Mouse (Mus musculus) lung, postnatal 14 days (tissue): ENCODE measurements at regions not wholly inside any gene's neighbourhood (a gene's known extent, or its start where the extent isn't known, plus 50 kb on each side); places are given as distances from the start of the nearest gene placed in this dataset.
"Not testable (repeated sequence)": the region's sequence is repeated elsewhere in the genome, so short reads cannot be mapped to it uniquely, and the experiment has no call there.

Experiments used
- DNase-seq: peaks from one replicate; pipeline ENCODE4 v3.0.0; 2021

DNA sequence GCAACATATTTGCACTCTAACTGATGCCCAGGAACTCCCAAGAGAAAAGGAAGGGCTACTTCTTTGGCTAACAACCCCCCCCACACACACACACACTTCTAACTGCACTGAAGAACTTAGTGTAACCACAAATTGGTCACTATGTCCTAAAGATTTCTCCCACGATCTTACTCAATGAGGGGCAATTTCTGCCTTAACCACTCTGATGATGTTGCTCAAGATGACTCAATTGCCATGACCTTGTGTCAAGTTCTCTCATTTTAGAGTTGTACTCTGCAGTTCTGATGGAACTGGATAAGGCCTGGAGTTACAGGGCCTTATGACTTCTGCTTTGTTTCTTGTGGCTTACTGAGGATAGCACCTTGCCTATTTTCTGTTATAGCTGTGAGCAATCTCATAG is 81.7 kb downstream of the Sem1 start:
- DNase-seq, result no peak

DNA sequence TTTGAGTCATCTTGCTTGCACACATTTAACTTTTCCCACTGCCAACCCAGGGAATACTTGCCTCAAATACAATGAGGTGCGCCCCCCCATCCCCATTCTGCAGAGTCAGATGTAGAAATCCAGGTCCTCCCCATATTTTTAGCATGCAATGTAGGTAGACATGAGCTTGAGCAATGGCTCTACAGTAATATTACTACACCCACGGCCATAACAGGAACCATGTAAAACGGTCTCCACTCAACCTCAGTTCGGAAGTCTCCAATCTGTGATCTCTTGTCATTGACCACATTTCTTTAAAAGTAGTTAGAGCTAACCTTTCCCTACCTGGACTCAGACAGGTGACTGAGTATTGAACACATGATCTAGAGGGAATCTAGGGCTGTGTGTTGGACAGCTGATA is 82.1 kb downstream of the Sem1 start:
- DNase-seq, result no peak

DNA sequence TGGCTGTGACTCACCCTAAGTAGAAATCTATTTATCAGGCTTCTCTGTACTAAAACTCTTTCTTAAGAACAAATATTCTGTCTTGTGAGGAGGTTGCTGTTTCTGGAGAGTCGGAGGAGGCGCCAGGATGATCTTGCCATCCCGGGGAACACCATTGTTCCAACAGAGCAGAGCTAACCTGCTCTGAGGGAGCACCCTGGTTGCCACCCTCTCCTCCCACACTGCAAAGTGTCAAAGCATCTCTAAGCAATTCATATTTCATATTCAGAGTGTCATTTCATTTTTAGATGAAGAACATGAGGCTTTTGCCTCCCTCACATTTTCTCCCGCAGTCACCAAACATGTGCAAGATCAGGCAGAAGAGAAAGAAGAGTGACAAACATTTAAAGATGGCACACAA is 90.3 kb downstream of the Sem1 start:
- no peak for DNase-seq

DNA sequence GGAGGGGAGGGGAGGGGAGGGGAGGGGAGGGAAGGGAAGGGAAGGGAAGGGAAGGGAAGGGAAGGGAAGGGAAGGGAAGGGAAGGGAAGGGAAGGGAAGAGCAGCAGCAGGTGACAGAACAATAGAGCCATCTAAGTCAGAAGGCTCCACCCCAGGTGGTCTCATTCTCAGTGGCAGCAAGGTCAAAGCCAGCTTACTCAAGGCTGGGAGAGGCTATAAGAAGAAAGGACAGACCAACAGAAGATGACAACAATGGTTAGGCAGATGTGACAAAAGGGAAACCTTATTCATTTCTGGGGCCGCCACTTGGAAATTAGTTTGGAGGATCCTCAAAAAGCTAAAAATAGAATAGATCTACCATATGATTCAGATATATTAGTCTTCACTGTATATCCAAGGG is 96.9 kb downstream of the Sem1 start:
- not testable (repeated sequence) for DNase-seq

DNA sequence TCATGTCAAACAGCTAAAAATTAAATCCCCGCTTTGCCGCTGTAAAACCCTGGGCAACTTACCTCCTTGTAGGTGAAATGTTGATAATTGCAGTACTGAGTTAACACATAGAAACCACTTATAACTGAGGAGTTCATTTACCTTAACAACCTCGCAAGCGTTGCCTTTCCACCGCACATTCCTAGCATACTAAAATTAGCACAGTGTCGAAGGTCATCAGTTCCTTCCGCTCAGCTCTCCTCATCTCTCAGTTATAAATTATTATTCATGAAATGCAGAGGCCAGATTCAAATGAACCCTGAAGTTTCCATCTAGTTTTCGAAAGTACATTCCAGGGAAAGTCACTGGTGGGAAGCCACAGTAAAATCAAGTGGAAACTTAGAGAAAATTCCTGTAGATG is 108.1 kb downstream of the Sem1 start:
- DNase-seq, result no peak

DNA sequence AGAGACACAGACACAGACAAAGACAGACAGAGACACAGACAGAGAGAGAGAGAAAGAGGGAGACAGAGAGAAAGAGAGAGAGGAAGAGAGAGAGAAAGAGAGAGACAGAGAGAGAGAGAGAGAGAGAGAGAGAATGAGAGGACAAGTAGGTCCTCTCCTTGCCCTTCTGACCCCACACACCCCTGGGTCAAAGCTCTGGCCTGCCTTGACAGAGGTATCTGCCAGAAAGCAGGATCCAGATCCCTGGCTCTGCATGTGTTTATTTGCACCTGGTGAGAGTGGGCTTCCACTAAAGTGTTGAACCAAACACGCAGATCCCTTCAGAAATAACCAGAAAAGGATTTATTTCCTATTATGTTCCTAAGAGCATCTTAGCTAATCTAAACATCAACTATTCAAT is 110.9 kb downstream of the Sem1 start:
- DNase-seq, result no peak

DNA sequence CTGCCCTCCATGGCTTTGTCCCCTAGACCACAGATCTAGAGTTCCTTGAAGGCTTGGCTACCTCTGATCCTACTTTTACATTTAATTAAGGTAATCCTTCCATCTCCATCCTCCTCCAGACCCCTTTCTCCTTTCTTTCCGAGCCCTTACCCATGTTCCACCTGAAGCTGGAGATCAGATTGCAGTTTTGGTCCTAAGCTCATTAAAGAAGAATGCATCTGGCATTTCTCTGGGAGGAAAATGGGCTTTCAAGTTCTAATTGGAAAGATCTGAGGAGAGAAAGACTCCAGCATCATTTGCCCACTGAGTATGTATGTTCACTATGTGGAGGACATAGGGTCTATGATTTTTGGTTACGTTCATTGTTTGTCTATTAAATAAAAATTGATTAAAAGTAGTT is 112.2 kb downstream of the Sem1 start:
- DNase-seq, result no peak

DNA sequence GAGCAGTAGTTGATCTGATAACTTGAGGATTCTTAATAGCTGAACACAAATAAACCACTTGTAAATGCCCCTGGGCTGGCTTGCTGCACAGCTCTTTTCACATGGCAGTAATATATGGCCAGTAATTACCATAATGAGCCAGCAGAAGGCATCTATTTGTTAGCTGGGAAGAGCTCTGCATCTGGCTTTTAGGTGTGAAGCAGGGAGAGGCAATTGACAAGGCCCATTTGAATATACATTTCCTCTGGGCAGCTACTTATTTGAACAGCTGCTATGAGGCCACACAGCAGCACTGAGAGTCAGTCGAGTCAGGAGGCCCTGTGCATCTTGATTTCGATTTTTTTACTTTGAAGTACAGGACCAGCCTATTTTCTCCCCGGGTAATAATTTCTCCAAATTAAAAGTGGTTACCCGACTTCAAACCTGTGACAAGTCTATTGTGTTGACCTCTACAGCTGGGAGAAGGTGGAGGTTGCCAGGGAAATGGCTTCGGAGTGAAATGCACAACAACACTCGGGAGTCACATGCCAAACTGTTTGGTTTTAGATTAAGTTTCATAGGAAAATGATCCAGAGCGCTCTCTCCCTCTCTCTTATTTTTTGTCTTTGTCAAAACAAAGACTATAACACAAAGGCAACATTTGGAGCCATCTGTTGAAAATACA is 114.5 kb downstream of the Sem1 start:
- DNase-seq, result no peak

DNA sequence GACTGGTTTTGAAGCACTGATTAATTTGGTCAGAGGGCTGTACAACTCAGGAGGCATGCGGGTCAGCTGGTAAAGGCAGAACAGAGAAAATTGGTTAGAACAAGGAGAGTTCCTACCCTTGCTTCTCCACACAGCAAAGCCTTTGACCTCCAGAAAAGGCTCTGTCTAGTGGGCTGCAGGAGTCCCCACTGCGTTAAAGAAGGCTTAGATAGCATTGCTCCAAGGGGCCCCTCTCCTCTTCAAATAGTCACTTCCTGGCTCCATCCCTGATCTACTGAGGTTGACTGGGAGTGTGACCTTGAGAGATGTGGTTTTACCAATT is 118.6 kb downstream of the Sem1 start:
- DNase-seq, result no peak

DNA sequence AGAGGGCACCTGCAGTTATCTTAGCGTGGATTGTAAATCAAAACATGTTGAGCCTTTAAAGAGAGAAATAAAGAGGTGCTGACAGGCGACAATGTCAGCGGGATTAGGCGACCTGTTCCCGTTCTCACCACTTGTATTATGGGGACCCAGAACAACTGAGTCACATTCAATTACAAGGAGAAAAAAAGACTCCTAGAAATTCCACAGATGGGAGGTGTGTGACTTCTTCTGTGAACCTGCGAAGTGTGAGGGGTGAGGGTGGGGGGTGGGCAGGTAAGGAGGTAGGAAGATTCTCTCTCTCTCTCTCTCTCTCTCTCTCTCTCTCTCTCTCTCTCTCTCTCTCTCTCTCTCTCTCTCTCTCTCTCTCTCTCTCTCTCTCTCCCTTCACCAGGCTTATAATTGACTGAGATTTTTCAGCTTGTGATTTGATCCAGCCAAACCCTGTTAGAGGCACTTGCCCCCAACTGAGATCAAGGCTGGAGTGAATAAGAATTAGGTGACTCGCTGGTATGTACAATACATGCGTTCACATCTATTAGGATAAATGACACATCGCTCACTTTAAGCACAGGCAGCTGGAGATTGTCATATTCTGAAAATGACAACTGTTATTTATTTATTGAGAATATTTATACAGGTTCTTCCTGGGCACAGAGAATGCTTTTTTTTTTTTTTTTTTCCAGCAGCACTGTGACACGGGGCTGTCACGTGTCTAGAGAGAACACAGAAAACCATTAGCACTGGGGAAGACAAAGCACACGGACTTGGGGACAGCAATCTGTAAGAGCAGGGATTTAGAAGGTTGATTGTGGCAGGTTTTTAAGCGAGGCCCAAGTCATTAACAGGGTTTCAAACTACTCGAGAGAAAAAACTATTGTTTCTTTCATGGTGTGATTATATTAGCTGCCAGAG is 119.2 kb downstream of the Sem1 start:
- no peak for DNase-seq

DNA sequence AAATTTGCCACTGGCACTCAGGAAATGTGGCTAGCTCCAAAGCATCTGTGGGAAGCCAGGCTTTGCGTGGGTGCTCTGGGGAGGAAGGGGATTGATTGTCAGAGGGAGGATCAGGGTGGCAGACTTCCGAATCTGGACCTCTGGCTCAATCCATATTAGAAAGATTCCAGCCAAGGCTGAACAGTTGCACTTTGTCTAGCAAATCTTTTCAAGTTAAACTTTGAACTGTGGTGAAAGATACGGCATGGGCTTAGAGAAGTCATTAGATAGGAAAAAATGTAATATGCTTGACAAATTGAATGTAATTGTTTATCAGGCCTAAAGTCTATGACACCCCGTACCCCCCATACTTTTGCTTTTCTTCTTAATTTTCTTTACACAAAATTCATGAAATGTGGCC is 120.7 kb downstream of the Sem1 start:
- no peak for DNase-seq

DNA sequence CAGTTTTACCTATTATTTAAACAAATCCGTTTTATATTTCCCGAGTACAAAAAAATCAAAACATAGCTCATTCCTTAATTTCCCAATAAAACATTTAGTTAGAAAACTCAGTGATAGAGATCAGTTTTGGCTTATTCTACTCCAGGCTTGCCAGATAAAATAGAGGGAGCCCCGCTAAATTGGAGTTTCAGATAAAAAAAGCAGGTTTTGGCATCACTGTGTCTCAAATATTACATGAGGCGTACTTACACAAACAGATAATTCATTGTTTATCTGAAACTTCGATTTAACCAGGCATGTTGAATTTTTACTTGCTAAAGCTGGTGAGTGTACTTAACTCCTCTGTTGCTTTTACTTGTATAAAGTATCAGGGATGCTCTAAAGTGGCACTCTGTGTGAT is 121.5 kb downstream of the Sem1 start:
- DNase-seq, result no peak

DNA sequence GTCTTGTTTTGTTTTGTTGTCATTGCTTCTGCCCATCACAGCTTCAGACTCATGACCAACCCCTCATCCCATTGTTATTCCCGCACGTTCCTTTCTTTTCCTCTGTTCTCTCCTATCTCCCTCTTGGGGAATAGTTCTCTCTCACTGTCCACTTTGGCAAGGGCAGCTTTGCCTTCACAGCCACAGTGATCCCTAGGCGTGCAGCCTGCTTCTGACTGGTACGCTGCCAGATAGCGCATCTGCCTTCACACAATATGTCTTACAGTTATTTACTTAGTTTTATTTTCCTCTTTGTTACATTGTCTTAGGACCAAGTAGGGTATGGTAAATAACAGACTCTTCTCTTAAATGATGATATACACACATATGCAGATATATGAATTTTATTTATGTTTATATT is 122.9 kb downstream of the Sem1 start:
- no peak for DNase-seq

DNA sequence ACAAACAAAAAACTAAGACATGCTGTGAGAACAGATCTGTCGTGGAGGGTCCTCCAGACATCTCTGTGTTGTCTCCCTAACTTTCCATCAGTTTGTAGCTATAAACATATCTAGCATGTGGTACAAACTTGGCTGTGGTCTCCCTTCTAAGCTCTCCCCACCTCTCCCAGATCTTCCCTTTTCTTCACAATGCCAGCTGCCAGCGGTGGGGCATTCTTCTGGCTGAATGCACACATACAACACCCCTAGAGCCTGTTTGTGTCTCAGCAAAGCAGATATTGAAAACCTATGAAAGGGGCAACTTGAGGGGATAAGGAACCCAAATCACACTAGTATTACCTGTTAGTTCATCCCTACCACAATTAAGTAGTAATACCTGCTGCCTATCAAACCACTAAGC is 124.1 kb downstream of the Sem1 start:
- DNase-seq, result no peak

DNA sequence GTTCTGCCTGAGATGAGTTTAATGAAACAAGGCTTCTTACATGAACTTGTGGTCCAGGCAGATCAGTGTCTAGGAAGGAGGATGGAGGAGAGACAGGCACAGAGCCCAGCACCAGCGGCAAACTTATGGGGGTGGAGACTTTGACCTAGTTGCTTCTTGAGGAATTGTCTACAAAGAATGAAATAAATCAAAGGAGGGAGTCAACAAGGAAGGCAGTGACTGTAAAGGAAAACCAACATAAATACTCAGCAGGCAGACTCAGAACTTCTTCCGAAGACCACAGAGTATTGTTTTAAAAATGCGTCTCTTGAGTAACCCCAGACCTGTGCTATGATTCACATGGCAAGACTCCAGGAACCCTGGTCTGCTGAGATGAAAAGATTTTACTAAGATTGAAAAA is 143.6 kb downstream of the Sem1 start:
- no peak for DNase-seq

DNA sequence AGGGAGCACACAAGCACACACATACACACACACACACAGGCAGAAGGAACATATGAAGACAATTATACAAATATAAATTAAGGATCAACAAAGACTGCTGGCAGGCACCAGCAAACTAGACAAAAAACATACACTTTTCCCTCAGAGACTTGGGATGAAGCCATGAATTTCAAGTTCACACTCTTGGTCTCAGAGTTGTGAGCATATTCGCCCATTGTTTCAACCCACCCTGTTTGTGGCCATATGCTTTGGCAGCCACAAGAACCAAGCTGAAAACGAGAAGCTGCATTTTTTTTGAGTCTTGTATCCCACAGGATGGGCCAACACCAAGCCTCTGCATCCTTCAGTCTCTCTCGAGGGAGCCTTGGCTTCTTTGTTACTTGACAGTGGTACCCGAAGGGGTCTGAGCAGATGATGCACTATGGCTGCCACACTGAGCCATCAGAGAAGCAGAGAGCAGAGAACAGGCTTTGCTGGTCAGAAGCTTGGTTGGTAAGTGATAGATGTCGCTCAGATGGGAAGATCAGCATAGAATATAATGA is 144.1 kb downstream of the Sem1 start:
- no peak for DNase-seq

DNA sequence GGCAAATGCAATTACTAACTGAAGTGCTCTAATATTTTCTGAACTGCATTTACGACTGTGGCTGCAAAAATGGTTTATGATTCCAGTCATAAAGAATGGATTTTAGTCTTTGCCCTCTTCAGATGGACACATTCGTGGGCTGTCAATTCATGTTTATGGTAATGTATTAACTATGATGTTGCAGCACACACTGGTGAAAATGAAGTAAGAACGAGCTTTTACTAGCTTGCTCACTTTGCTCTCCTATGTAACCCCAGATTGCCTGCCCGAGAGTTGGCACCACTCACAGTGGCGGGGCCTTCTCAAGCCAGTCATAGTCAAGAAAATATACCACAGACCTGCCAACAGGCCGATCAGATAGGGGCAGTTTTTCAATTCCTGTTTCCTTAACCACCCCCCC is 145.3 kb downstream of the Sem1 start:
- DNase-seq, result no peak

DNA sequence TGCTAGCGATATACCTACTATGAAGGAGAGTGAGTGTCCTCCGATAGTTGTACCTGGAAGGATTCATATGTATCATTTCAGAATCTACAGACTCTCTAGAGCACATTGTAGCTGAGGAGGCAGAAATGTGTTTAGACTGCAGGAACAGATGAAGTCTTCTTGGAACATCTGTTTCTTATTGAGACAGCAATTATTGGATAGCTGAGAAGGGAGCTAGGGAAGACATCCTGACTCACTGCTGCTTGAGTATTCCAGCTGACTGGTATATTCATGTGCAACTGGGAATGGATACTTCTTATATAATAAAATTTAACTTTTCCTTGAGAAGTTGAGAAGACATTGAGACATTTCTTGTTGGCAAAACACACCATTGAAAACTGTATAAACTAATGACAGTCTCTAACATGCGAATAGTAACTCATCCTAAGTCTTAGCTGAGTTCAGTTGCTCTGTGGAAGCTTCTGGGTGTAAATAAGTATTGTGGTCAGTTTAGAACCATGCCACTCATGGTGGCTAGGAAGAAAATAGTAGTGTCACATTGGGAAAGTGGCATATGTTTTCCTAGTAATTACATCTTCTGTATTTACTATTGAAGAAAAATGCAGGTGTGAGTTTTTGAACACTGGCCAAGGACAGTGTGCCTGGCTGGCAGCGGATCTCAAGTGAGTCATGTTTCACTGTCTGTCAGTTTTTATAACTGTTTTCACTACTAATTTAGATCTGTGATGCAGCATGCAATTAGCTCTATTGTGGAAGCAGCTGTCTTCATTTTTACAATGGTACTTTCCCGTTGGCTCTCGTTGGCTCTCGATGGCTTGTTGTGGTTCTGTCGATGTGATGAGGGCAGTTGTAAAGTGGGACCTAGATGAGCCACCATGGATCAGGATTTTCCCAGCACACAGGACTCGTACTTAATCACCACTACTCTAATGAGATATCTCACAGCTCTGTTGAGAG is 163.5 kb downstream of the Sem1 start:
- DNase-seq, result no peak

DNA sequence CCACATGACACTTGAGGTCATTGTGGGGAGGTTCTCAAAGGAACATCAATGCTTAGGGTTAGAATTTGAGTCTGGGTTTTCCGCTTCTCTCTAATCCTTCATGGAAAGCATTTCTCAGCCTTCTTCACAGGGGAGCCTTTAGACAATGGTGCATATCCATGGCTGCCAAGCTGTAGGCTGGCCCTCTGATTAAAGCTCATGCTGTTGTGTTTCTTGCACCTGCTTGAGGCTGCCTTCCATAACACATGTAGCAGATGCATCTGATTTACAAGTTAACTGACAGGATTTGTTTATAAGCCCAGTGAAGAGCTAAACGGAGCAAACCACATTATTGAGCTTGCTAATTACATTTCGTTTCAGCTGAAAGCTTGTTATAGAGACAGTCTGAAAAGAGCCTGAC is 180.5 kb downstream of the Sem1 start:
- DNase-seq, result no peak

DNA sequence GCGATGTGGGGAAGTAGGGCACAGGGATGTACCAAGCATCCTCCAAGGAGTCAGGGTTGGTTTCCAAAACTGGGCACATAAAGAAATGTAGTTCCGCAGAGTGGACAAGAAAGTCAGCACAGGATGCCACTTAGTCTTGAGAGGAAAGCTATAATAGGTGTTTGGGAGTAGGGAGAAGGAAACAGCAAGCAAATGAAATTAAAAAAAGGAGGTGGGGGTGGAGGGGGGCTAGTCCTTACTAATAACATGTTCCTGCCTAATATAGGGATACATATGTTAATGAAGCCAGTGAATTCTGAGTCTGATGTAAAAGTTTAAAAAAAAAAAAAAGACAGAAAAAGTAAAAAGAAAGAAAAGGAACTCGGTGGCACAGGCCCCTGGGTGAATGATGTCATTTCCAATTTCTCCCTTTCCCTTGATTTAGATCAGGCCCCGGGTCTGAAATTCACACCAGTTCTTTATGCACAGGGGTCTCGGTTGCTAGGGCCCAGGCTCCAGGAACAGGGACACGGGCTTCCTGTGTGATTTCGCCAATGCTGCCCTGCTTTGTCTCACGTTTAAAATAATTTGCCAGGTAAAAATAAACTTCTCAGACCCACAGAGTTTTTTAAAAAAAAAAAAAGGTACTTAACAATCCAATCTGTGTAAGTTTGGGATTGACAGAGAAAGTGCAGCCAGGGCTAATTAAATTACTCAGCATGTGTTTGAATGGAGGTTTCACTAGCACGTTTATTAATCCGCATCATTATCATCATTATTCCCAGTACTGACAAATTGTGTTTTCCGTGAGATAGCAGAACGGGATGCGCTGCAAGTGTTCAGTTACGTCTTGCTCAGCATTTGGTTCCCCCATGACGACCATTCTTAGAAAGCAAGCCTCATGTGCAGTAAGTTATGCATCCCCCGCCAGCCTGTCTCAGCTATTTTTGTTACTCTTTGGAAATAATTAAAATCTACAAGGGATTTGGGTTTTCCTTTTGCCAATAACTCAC is 172.8 kb upstream of the Slc25a13 start:
- no peak for DNase-seq

DNA sequence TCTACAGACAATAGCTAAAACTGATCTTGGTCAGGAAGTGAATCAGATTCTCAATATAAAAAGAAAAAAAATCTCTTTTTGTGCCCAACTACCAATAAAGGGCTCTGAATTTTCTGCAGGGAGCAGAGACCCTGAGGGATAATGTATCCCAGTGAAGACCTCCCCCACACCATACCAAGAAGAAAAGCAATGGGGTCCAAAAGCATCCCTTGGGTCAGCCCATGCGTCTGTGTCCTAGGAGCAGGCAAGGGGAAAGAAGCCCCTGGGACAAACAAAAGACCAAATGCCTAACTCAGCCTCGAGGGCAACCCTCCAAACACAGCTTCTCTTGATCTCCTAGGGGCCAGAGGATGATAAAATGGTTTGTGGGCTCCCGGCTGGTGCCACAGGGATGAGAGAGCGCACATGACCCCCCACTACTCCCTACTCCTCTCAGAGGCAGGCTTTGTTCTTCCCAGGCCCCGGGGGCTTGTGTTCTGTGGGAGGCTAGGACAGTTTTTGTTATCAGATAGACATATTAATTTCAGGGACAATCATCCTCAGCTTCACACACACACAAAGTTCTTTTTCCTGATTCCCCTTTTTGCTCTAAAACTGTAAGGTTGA is 172.0 kb upstream of the Slc25a13 start:
- no peak for DNase-seq

DNA sequence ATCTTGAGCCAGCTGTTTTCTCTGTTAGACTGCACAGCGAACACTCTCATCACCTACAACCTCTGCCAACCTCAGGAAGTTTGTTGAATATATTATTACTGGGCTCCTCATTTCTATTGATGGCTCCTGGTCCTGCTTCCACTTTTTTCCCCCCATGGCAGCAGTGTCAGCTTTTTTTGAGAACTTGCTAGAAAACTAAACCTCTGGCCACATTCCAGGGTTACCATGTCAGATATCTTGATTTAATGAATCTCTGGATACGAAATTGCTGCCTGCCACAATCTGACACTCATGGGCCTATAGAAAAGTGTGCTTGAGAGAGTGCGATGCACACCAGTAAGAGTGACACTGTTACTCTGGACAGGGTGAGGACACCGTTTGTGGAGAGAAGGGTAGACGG is 170.6 kb upstream of the Slc25a13 start:
- no peak for DNase-seq
